Mouse (Mus musculus) heart, adult 2 months (tissue): Measurements from ENCODE around the gene Ikzf3.

Experiments used
- CTCF ChIP-seq: fragments of 200-600 bp; IDR thresholded peaks from 2 replicates; pipeline ENCODE4 v1.8.1; 2022; ENCODE audit warnings: antibody characterized with exemption, mild to moderate bottlenecking, moderate library complexity
- EP300 ChIP-seq: fragments of 200-500 bp; IDR thresholded peaks from 2 replicates; pipeline ENCODE4 v1.6.1; 2011; ENCODE audit warnings: low read depth, low read length, control low read depth; ENCODE audit not compliant: insufficient read depth
- POLR2A ChIP-seq: fragments of 200-500 bp; IDR thresholded peaks from 2 replicates; pipeline ENCODE4 v1.6.1; 2011; ENCODE audit warnings: mild to moderate bottlenecking, low read depth, low read length, control low read depth; ENCODE audit not compliant: insufficient read depth

- TF ChIP-seq CTCF (no peak), POLR2A (no peak), EP300 (no peak)
These were observed 17.2 kb upstream of the Ikzf3 start for GRCm38 (mm10) chr11:98563025-98563424.
